8 mouse cellular contexts compared by ENCODE assay signal in genomic region chr6:124492842-124493561, GRCm38 (mm10). TPM values are rescaled to one million over a fixed set of nuclear protein-coding genes. Genes with fewer than 3 reads are reported as not detected.
DNase-seq lines count a peak whose midpoint lies in the region; ATAC-seq and TF ChIP-seq lines count a peak whose summit lies in the region.

Gene C1rl (plus strand): TSS chr6:124493113.

- peak within 1 kb of the TSS; percentile 82 for H3K27ac ChIP-seq in gastrocnemius, adult 2 months
- no peak within 1 kb of the TSS for H3K27ac ChIP-seq in hindbrain, embryonic 16.5 days (ENCODE audit: low read depth, low read length)

- H3K27me3 ChIP-seq in hindbrain, embryonic 16.5 days (replicated peaks; ENCODE audit: control insufficient read depth, insufficient read depth, low read length) = no peaks in the 10 kb centered on the region

- H3K9me3 ChIP-seq in hindbrain, embryonic 16.5 days (ENCODE audit: control insufficient read depth, low read length) = no peaks in the 10 kb centered on the region

- peak within 1 kb of the TSS; percentile 9; the same call in 1 of the 2 replicates for H3K4me3 ChIP-seq in gastrocnemius, adult 2 months
- no peak within 1 kb of the TSS for H3K4me3 ChIP-seq in hindbrain, embryonic 16.5 days (ENCODE audit: low read length)

- H3K36me3 ChIP-seq in hindbrain, embryonic 16.5 days (ENCODE audit: control insufficient read depth, insufficient read depth, low read length) = no peaks in the 10 kb centered on the region

- DNase-seq in WW6 (ENCODE audit: low read depth, low spot score) = peak; percentile 92
- DNase-seq in gastrocnemius, adult 2 months = peak; percentile 84
- peak; percentile 37 for DNase-seq in left cerebral cortex, adult 11 months (ENCODE audit: low spot score)
- DNase-seq in lung, postnatal 4 days = peak; percentile 85 to 87
- DNase-seq in retina, postnatal 1 day = peak; percentile 84
- DNase-seq in thymus, postnatal 4 days = peak; percentile 72

- WGBS in hindbrain, embryonic 16.5 days = 43% methylated on average over 4 of the region's 4 CpGs

- intact Hi-C loops in gastrocnemius, adult 2 months (cut with DNase I) = loop anchor here (5.0 kb wide), 1 partner anchor 49 kb away; the partner anchor contains the start of gene C1s1

- TF ChIP-seq CTCF in gastrocnemius, adult 2 months (IDR thresholded peaks at IDR 0.05) = peak; percentile 79

- H3K9ac ChIP-seq in hindbrain, embryonic 16.5 days (ENCODE audit: low read depth, low read length) = no peak within 1 kb of the TSS

- ATAC-seq in common myeloid progenitor, adult 5-6 weeks (replicated peaks; ENCODE audit: low read depth, poor library complexity, severe bottlenecking) = peak; percentile 92
- ATAC-seq in hindbrain, embryonic 16.5 days = peak; percentile 81

- H3K4me2 ChIP-seq in hindbrain, embryonic 16.5 days (ENCODE audit: low read length) = no peak within 1 kb of the TSS

- H3K4me1 ChIP-seq in hindbrain, embryonic 16.5 days (ENCODE audit: control insufficient read depth, insufficient read depth, low read depth, low read length) = no peaks in the 10 kb centered on the region

RNA-seq across cellular contexts. Expression of gene C1rl, which starts in this region (rescaled TPM):
- 1.9 and 2.7 TPM in 2 replicates for total RNA-seq in common myeloid progenitor, adult 5-6 weeks (2017)
- under 1 TPM; 0.28 to 0.61 TPM for total RNA-seq in gastrocnemius, adult 2 months (2021)
- 0.26 and 0.39 TPM in 2 replicates for polyA plus RNA-seq in hindbrain, embryonic 16.5 days (2015; fragmentation: Nextera tagmentation; extraction: Ambion mirVana)

Comparison
In these comparisons a context has a peak if more than half of its experiments do, and no peak if none do; other contexts are left out.
1. Peak in DNase-seq, H3K4me3 ChIP-seq and H3K27ac ChIP-seq in gastrocnemius, adult 2 months; RNA of the gene not detected or under 1 TPM.
2. Peak in ATAC-seq in hindbrain, embryonic 16.5 days; RNA of the gene not detected or under 1 TPM.
3. DNase-seq: peak in every context shown above with its lines; median percentile 92 in WW6; 86 in lung, postnatal 4 days; 84 in gastrocnemius, adult 2 months; 84 in retina, postnatal 1 day; 72 in thymus, postnatal 4 days; 37 in left cerebral cortex, adult 11 months.